Mouse (Mus musculus) cerebellum, postnatal 25 days (tissue): ENCODE data around the gene Nupr1.
A peak's percentile ranks its signal among the peaks of the same experiment; 100 is the strongest.

Experiments used
- DNase-seq, 2 experiments: peaks; one replicate each; pipeline ENCODE4 v3.0.0; 2021; ENCODE audit warnings: mixed read lengths in 2 of 2

Nupr1 gene

GRCm38 (mm10) chr7:126630824-126631518 is at the start of gene Nupr1:
Nupr1 (minus strand) TSS chr7:126630861.
- no peak for DNase-seq

- DNase-seq: no peak
Observed at GRCm38 (mm10) chr7:126679683-126680082, 49.0 kb upstream of the Nupr1 start.

GRCm38 (mm10) chr7:126678545-126679341 is 48.1 kb upstream of the Nupr1 start:
- DNase-seq: no peak

GRCm38 (mm10) chr7:126676631-126677220 is 46.1 kb upstream of the Nupr1 start:
- DNase-seq: no peak

- DNase-seq: no peak
Observed at GRCm38 (mm10) chr7:126676207-126676606, 45.5 kb upstream of the Nupr1 start, which contains the start of gene Sult1a1. Sult1a1 (minus strand) TSS chr7:126676432.

- DNase-seq: no peak
Observed at GRCm38 (mm10) chr7:126675104-126675503, 44.4 kb upstream of the Nupr1 start.

GRCm38 (mm10) chr7:126672111-126672510 is 41.5 kb upstream of the Nupr1 start:
- no peak for DNase-seq

GRCm38 (mm10) chr7:126670152-126670551 is 39.5 kb upstream of the Nupr1 start:
- DNase-seq: no peak

GRCm38 (mm10) chr7:126668452-126668851 is 37.8 kb upstream of the Nupr1 start:
- DNase-seq: no peak

- DNase-seq: no peak
Observed at GRCm38 (mm10) chr7:126667495-126668090, 36.9 kb upstream of the Nupr1 start.

GRCm38 (mm10) chr7:126665269-126665668 is 34.6 kb upstream of the Nupr1 start:
- DNase-seq: no peak

GRCm38 (mm10) chr7:126663646-126664045 is 33.0 kb upstream of the Nupr1 start:
- DNase-seq: no peak

GRCm38 (mm10) chr7:126659771-126660170 is 29.1 kb upstream of the Nupr1 start:
- DNase-seq: no peak

- DNase-seq: no peak
Observed at GRCm38 (mm10) chr7:126657522-126657921, 26.9 kb upstream of the Nupr1 start.

- DNase-seq: no peak
Observed at GRCm38 (mm10) chr7:126655695-126656094, 25.0 kb upstream of the Nupr1 start.

GRCm38 (mm10) chr7:126653991-126654390 is 23.3 kb upstream of the Nupr1 start:
- no peak for DNase-seq

GRCm38 (mm10) chr7:126650852-126651251 is 20.2 kb upstream of the Nupr1 start:
- no peak for DNase-seq

- peak; percentile 97 for DNase-seq
Observed at GRCm38 (mm10) chr7:126649231-126650051, 18.8 kb upstream of the Nupr1 start, which contains the start of gene Sgf29. Sgf29 (plus strand) TSS chr7:126649309.

GRCm38 (mm10) chr7:126648486-126648885 is 17.8 kb upstream of the Nupr1 start:
- peak in 1 of 2 experiments; percentile 22 for DNase-seq

- DNase-seq: no peak
Observed at GRCm38 (mm10) chr7:126645708-126646107, 15.0 kb upstream of the Nupr1 start.

GRCm38 (mm10) chr7:126644914-126645313 is 14.3 kb upstream of the Nupr1 start:
- DNase-seq: no peak

- no peak for DNase-seq
Observed at GRCm38 (mm10) chr7:126644345-126644744, 13.7 kb upstream of the Nupr1 start.
